Mouse (Mus musculus) kidney, adult 2 months (tissue): ENCODE measurements around the gene Akap9.

Experiments
- CTCF ChIP-seq: fragments of 200-500 bp; conservative IDR thresholded peaks from 2 replicates; pipeline ENCODE4 v1.5.1; 2011; ENCODE audit warnings: low read depth, mild to moderate bottlenecking, control low read depth, low read length, moderate library complexity, mixed read lengths; ENCODE audit not compliant: insufficient read depth, insufficient read length
- POLR2A ChIP-seq: fragments of 200-500 bp; IDR thresholded peaks from one replicate; pipeline ENCODE4 v1.6.1; 2011; ENCODE audit warnings: low read depth, low read length, control low read depth

GRCm38 (mm10) chr5:4088190-4088589, 160.3 kb downstream of the Akap9 start:
- TF ChIP-seq CTCF: no peak
- TF ChIP-seq POLR2A: no peak
